Mouse (Mus musculus) neural tube, embryonic 12.5 days (tissue): ENCODE measurements around the gene Prph2. TPM values are rescaled to one million over a fixed set of nuclear protein-coding genes. Genes with fewer than 3 reads are reported as not detected.

Experiments used
- ATAC-seq: fragments of 200-750 bp; cut with Nextera tagmentation; 2 replicates; pipeline ENCODE4 v1.8.0; 2017; ENCODE audit warnings: low read depth, mild to moderate bottlenecking, moderate TSS enrichment, moderate library complexity; ENCODE audit not compliant: low FRiP score
- H3K27ac ChIP-seq: fragments of 300-500 bp; sonication (generic); 2 replicates; pipeline ENCODE4 v1.5.1; 2016
- H3K27me3 ChIP-seq: fragments of 300-500 bp; sonication (generic); replicated peaks from 2 replicates; pipeline ENCODE4 v1.6.1; 2016; ENCODE audit warnings: mild to moderate bottlenecking
- H3K36me3 ChIP-seq: fragments of 300-500 bp; sonication (generic); 2 replicates; pipeline ENCODE4 v1.6.1; 2016; ENCODE audit warnings: mild to moderate bottlenecking
- H3K4me1 ChIP-seq: fragments of 300-500 bp; sonication (generic); 2 replicates; pipeline ENCODE4 v1.6.1; 2016
- H3K4me2 ChIP-seq: fragments of 300-500 bp; sonication (generic); replicated peaks from 2 replicates; pipeline ENCODE4 v1.6.1; 2016; ENCODE audit warnings: mild to moderate bottlenecking
- H3K4me3 ChIP-seq: fragments of 300-500 bp; sonication (generic); 2 replicates; pipeline ENCODE4 v1.5.1; 2016
- H3K9ac ChIP-seq: fragments of 300-500 bp; sonication (generic); 2 replicates; pipeline ENCODE4 v1.6.1; 2016; ENCODE audit warnings: mild to moderate bottlenecking
- H3K9me3 ChIP-seq: fragments of 300-500 bp; sonication (generic); 2 replicates; pipeline ENCODE4 v1.6.1; 2016; ENCODE audit warnings: mild to moderate bottlenecking
- WGBS: fragments of 180-500 bp; shearing (Covaris S2); methylation state at CpG from one replicate; pipeline ENCODE4 v1.1.7; 2016; 5-methylcytosine and 5-hydroxymethylcytosine counted together
- polyA plus RNA-seq: library from polyadenylated mRNA; unstranded; fragments of >200 nt; fragmentation: Nextera tagmentation; extraction: Ambion mirVana; gene quantifications from 2 replicates; pipeline ENCODE4 v1.2.1, GENCODE M21; 2016

The Prph2 gene
- polyA plus RNA-seq, 1 experiment from 2014 or later: not detected

GRCm38 (mm10) chr17:46897221-46897950, 12.9 kb upstream of the Prph2 start:
- Histone ChIP-seq H3K4me1 (peaks cover 12% of the 10 kb centered on the region), H3K9me3 (no peaks in the 10 kb centered on the region), H3K27ac (no peak overlapping the region), H3K9ac (no peak overlapping the region), H3K36me3 (no peaks in the 10 kb centered on the region; the same call in 1 of the 2 replicates), H3K4me3 (no peak overlapping the region), H3K27me3 (no peaks in the 10 kb centered on the region), H3K4me2 (no peak overlapping the region)
- ATAC-seq: no peak
- WGBS: 49% methylated on average over 13 of the region's 13 CpGs

DNA sequence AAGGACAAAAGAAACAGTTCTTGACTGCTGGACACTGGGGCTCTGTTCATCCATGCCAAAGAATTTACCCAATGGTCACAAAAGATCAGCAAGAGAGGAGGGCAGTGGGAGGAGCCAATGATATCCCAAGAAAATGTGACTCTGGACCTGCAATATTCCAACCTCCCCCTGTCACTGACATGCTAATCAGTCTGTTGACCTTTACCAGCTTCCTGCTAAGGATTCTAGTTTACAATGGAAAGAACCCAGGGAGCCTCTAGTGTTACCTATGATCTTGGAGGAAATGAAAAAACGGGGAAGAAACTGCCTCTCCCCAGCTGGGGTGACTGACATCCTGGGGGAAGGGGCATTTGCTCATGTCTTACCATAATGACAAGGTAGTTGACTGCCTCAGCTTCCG, 9.3 kb upstream of the Prph2 start:
- whole genome bisulfite sequencing: 54% methylated on average over 2 of the region's 2 CpGs
- Histone ChIP-seq H3K9ac (no peak overlapping the region), H3K27ac (no peak overlapping the region), H3K4me2 (no peak overlapping the region), H3K4me1 (no peaks in the 10 kb centered on the region; the same call in 1 of the 2 replicates), H3K9me3 (no peaks in the 10 kb centered on the region), H3K4me3 (no peak overlapping the region), H3K36me3 (no peaks in the 10 kb centered on the region), H3K27me3 (no peaks in the 10 kb centered on the region)
- no peak for ATAC-seq

DNA sequence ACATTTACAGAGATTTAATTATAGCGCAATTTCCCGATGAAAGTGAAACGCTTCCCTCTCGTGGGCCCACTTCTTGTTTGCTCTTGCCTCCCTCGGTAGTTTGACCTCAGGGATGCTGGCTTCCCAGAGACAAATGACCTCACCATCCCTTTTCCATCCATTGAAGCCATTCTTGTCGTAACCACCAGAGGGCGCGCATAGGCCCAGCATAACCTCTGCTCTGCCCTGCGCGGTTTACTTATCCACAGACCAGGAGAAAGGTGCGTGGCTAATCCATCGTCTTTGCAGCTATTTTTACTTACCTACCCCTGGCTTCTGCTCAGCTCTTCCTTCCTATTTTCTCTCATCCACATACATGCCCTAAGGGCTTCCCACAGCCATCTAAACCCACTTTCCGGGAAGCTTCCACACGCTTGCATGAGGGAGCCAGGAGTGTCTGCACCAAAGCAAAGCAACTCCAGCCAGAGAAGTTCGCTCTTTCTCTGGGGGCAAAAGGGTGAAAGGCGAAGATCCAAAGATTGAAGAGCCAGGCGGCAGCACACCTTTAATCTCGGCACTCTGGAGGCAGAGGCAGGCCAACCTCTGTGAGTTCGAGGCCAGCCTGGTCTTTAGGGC, 6.3 kb upstream of the Prph2 start:
- no peaks in the 10 kb centered on the region for H3K27me3 ChIP-seq
- H3K4me3 ChIP-seq: no peak overlapping the region
- no peak overlapping the region for H3K9ac ChIP-seq
- H3K9me3 ChIP-seq: 0 out of 2 replicates have a peak, but pooled peaks cover 3% of the 10 kb centered on the region
- H3K36me3 ChIP-seq: no peaks in the 10 kb centered on the region
- WGBS: 23% methylated on average over 19 of the region's 19 CpGs
- 0 out of 2 replicates have a peak, but pooled peaks have one; percentile 63 for ATAC-seq
- no peak overlapping the region for H3K4me2 ChIP-seq
- H3K27ac ChIP-seq: no peak overlapping the region
- H3K4me1 ChIP-seq: no peaks in the 10 kb centered on the region

GRCm38 (mm10) chr17:46912331-46912730, 2.1 kb downstream of the Prph2 start:
- H3K27ac ChIP-seq: no peak overlapping the region
- no peak for ATAC-seq

GRCm38 (mm10) chr17:46915129-46915528, 4.9 kb downstream of the Prph2 start:
- no peaks in the 10 kb centered on the region for H3K4me1 ChIP-seq
- H3K9me3 ChIP-seq: no peaks in the 10 kb centered on the region
- no peak overlapping the region for H3K27ac ChIP-seq
- H3K9ac ChIP-seq: no peak overlapping the region
- H3K4me3 ChIP-seq: no peak overlapping the region
- ATAC-seq: no peak
- no peak overlapping the region for H3K4me2 ChIP-seq
- whole genome bisulfite sequencing: 57% methylated on average over 3 of the region's 3 CpGs
- H3K36me3 ChIP-seq: no peaks in the 10 kb centered on the region
- no peaks in the 10 kb centered on the region for H3K27me3 ChIP-seq

More at GRCm38 (mm10) chr17:46912331-46912730, 2.1 kb downstream of the Prph2 start:
- H3K4me1 ChIP-seq: no peaks in the 10 kb centered on the region
- H3K9ac ChIP-seq: no peak overlapping the region
- H3K4me2 ChIP-seq: no peak overlapping the region
- H3K27me3 ChIP-seq: no peaks in the 10 kb centered on the region
- H3K36me3 ChIP-seq: no peaks in the 10 kb centered on the region
- 58% methylated on average over 6 of the region's 6 CpGs for WGBS
- no peak overlapping the region for H3K4me3 ChIP-seq
- 0 out of 2 replicates have a peak, but pooled peaks cover 3% of the 10 kb centered on the region for H3K9me3 ChIP-seq

- ATAC-seq: no peak
- Histone ChIP-seq H3K4me2 (no peak overlapping the region), H3K27me3 (no peaks in the 10 kb centered on the region), H3K4me3 (no peak overlapping the region), H3K36me3 (no peaks in the 10 kb centered on the region), H3K27ac (no peak overlapping the region), H3K4me1 (no peaks in the 10 kb centered on the region), H3K9ac (no peak overlapping the region), H3K9me3 (no peaks in the 10 kb centered on the region)
- 41% methylated on average over 4 of the region's 4 CpGs for WGBS
These were observed 8.7 kb downstream of the Prph2 start for GRCm38 (mm10) chr17:46918951-46919350.

- no peak for ATAC-seq
- WGBS: 71% methylated on average over 6 of the region's 6 CpGs
These were observed 10.6 kb downstream of the Prph2 start for GRCm38 (mm10) chr17:46920855-46921254.

GRCm38 (mm10) chr17:46926192-46926591, 15.9 kb downstream of the Prph2 start:
- 71% methylated on average over 6 of the region's 6 CpGs for WGBS
- no peak overlapping the region for H3K9ac ChIP-seq
- no peaks in the 10 kb centered on the region for H3K27me3 ChIP-seq
- no peaks in the 10 kb centered on the region for H3K4me1 ChIP-seq
- no peak overlapping the region for H3K27ac ChIP-seq
- H3K4me3 ChIP-seq: no peak overlapping the region
- H3K4me2 ChIP-seq: no peak overlapping the region
- ATAC-seq: no peak
- no peaks in the 10 kb centered on the region for H3K9me3 ChIP-seq
- peaks cover 29% of the 10 kb centered on the region for H3K36me3 ChIP-seq

More at GRCm38 (mm10) chr17:46920855-46921254, 10.6 kb downstream of the Prph2 start:
- no peak overlapping the region for H3K4me3 ChIP-seq
- no peak overlapping the region for H3K4me2 ChIP-seq
- H3K4me1 ChIP-seq: no peaks in the 10 kb centered on the region
- no peaks in the 10 kb centered on the region for H3K36me3 ChIP-seq
- no peak overlapping the region for H3K27ac ChIP-seq
- no peaks in the 10 kb centered on the region for H3K9me3 ChIP-seq
- H3K9ac ChIP-seq: no peak overlapping the region
- no peaks in the 10 kb centered on the region for H3K27me3 ChIP-seq

DNA sequence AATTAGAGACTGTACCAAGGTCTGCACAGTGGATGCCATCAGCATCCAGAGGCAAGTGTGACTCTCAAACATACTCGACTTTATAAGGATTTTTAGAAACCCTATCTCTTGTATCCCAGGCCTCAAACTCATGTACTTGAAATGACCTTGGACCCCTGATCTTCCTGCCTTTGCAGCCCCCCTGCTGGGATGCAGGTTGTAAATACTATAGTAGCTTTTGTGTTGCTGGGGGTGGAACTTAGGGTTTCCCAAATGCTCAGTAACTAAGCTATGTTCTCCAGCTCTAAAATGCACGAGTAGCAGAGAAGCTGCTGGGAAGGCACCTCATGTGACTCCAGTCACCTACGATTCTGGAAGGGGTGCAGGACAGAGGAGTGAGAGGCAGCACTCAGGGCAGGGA, 16.7 kb downstream of the Prph2 start:
- ATAC-seq: no peak
- H3K9ac ChIP-seq: no peak overlapping the region
- no peaks in the 10 kb centered on the region for H3K27me3 ChIP-seq
- H3K9me3 ChIP-seq: no peaks in the 10 kb centered on the region
- H3K27ac ChIP-seq: no peak overlapping the region
- H3K4me3 ChIP-seq: no peak overlapping the region
- WGBS: 59% methylated on average over 3 of the region's 3 CpGs
- peaks cover 36% of the 10 kb centered on the region for H3K36me3 ChIP-seq
- H3K4me1 ChIP-seq: no peaks in the 10 kb centered on the region
- H3K4me2 ChIP-seq: no peak overlapping the region

DNA sequence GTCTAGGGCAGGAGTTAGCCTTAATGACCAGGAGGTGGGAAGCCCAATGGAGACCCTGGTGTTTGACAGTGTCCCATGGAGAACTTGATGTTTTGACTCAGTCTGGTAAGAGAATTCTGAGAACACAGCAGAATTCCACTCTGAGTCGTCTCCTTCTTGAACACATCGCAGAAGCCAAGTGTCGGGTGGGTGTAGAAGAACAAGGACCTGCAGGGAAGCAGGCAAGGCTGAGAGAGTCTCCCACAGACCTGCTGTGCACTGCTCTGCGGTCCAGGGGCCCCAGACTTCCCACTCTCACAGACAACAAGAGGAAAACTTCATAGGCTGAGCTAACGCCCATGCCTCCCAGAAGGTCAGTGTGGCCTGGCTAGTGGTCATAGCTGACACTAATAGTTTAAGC, 17.5 kb downstream of the Prph2 start:
- Histone ChIP-seq H3K27ac (no peak overlapping the region), H3K9me3 (no peaks in the 10 kb centered on the region), H3K36me3 (peaks cover 45% of the 10 kb centered on the region), H3K27me3 (no peaks in the 10 kb centered on the region), H3K4me1 (no peaks in the 10 kb centered on the region), H3K4me2 (no peak overlapping the region), H3K9ac (no peak overlapping the region), H3K4me3 (no peak overlapping the region)
- WGBS: 95% methylated on average over 5 of the region's 5 CpGs
- no peak for ATAC-seq

DNA sequence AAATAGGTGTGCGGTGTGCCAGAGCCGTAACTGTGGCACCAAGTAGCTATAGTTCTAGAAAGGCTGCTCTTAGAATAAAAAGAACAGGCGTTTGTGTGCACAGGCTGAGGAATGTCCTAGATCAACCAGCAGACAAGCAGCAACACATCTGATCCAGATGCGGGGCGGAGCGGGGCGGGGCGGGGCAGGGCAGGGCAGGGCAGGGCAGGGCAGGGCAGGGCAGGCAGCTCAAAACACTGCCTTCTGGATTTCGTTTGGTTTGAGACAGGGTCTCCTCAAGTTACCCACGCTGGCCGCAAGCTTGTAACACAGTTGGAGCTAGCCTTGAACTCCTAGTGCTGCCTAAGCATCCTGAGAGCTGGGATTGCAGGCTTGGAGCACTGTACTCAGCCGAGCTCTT, 19.0 kb downstream of the Prph2 start:
- 90% methylated on average over 12 of the region's 12 CpGs for WGBS

DNA sequence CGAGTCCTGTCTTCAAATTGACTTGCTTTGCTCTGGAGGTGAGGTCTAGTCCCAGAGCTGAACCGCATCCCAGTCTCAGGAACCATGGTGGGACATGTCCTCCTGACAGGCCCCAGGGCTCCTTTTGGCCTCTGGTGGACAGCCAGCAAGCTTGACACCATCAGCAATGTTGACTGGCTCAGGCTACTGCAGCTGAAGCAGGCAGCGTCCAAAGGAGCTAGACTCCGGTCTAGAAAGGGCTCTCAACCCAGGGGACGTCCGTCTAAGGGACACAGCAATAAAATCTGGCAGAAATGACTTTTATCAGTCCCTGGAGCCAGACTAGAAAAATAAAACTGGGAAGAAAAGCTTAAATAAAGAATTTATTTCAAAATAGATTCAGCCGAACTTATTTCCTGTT, 19.6 kb downstream of the Prph2 start:
- peaks cover 65% of the 10 kb centered on the region for H3K36me3 ChIP-seq
- H3K27ac ChIP-seq: no peak overlapping the region
- no peaks in the 10 kb centered on the region for H3K27me3 ChIP-seq
- WGBS: 89% methylated on average over 7 of the region's 7 CpGs
- H3K9me3 ChIP-seq: no peaks in the 10 kb centered on the region
- H3K9ac ChIP-seq: no peak overlapping the region
- no peaks in the 10 kb centered on the region for H3K4me1 ChIP-seq
- ATAC-seq: no peak
- no peak overlapping the region for H3K4me3 ChIP-seq
- no peak overlapping the region for H3K4me2 ChIP-seq

More for the DNA sequence above, 19.0 kb downstream of the Prph2 start:
- no peak overlapping the region for H3K9ac ChIP-seq
- no peaks in the 10 kb centered on the region for H3K27me3 ChIP-seq
- peaks cover 60% of the 10 kb centered on the region for H3K36me3 ChIP-seq
- no peaks in the 10 kb centered on the region for H3K4me1 ChIP-seq
- no peak overlapping the region for H3K4me3 ChIP-seq
- H3K9me3 ChIP-seq: no peaks in the 10 kb centered on the region
- H3K4me2 ChIP-seq: no peak overlapping the region
- no peak for ATAC-seq
- no peak overlapping the region for H3K27ac ChIP-seq
